Mouse (Mus musculus) kidney, adult 2 months (tissue): Measurements from ENCODE around the gene Gpr137. TPM values are rescaled to one million over a fixed set of nuclear protein-coding genes. Genes with fewer than 3 reads are reported as not detected.
A peak's percentile ranks its signal among the peaks of the same experiment; 100 is the strongest.

ENCODE experiments used
- DNase-seq: peaks from one replicate; pipeline ENCODE4 v3.0.0; 2021
- H3K27ac ChIP-seq: fragments of 200-500 bp; 2 replicates; pipeline ENCODE4 v1.5.1; 2012; ENCODE audit warnings: low read depth, low read length, control low read depth, inconsistent platforms; ENCODE audit not compliant: insufficient read depth
- H3K27me3 ChIP-seq: fragments of 200-500 bp; replicated peaks from 2 replicates; pipeline ENCODE4 v1.6.1; 2012; ENCODE audit warnings: mild to moderate bottlenecking, moderate library complexity, low read length, inconsistent platforms; ENCODE audit not compliant: control insufficient read depth, insufficient read depth
- H3K36me3 ChIP-seq: fragments of 200-500 bp; 2 replicates; pipeline ENCODE4 v1.6.1; 2012; ENCODE audit warnings: mild to moderate bottlenecking, moderate library complexity, low read length, inconsistent platforms; ENCODE audit not compliant: control insufficient read depth, insufficient read depth
- H3K4me1 ChIP-seq: fragments of 200-500 bp; 2 replicates; pipeline ENCODE4 v1.6.1; 2011; ENCODE audit warnings: low read length; ENCODE audit not compliant: control insufficient read depth, insufficient read depth
- H3K4me3 ChIP-seq: fragments of 200-500 bp; 2 replicates; pipeline ENCODE4 v1.5.1; 2011; ENCODE audit warnings: mild to moderate bottlenecking, low read depth, low read length, control low read depth; ENCODE audit not compliant: insufficient read depth
- CTCF ChIP-seq: fragments of 200-500 bp; conservative IDR thresholded peaks from 2 replicates; pipeline ENCODE4 v1.5.1; 2011; ENCODE audit warnings: low read depth, mild to moderate bottlenecking, control low read depth, low read length, moderate library complexity, mixed read lengths; ENCODE audit not compliant: insufficient read depth, insufficient read length
- POLR2A ChIP-seq: fragments of 200-500 bp; IDR thresholded peaks from one replicate; pipeline ENCODE4 v1.6.1; 2011; ENCODE audit warnings: low read depth, low read length, control low read depth
- WGBS: fragments of 180-500 bp; shearing (Covaris S2); methylation state at CpG from one replicate; pipeline ENCODE4 v1.1.7; 2018; 5-methylcytosine and 5-hydroxymethylcytosine counted together
- polyA plus RNA-seq: library from polyadenylated mRNA; depleted of rRNA; stranded (reverse); fragments of >200 nt; gene quantifications from 2 replicates; pipeline ENCODE4 v1.2.3, GENCODE M21; 2012

Gpr137 gene
- polyA plus RNA-seq, 1 experiment: 78.4 TPM

- peak overlapping the region; percentile 94 for H3K4me3 ChIP-seq
- H3K27ac ChIP-seq: peak overlapping the region; percentile 53
- WGBS: 19% methylated on average over 8 of the region's 8 CpGs
These were observed 22.2 kb downstream of the Gpr137 start for GRCm38 (mm10) chr19:6919876-6920740.

GRCm38 (mm10) chr19:6919431-6919830 lies 22.8 kb downstream of the Gpr137 start:
- H3K27ac ChIP-seq: peak overlapping the region; percentile 53
- DNase-seq: no peak
- no peaks in the 10 kb centered on the region for H3K36me3 ChIP-seq
- H3K4me3 ChIP-seq: no peak overlapping the region
- H3K4me1 ChIP-seq: peaks cover 21% of the 10 kb centered on the region; the same call in 1 of the 2 replicates
- H3K27me3 ChIP-seq: no peaks in the 10 kb centered on the region
- TF ChIP-seq POLR2A (no peak), CTCF (no peak)

More at GRCm38 (mm10) chr19:6919876-6920740, 22.2 kb downstream of the Gpr137 start:
- no peaks in the 10 kb centered on the region for H3K27me3 ChIP-seq
- DNase-seq: peak; percentile 90
- TF ChIP-seq CTCF (no peak), POLR2A (peak; percentile 4)
- peaks cover 26% of the 10 kb centered on the region; the same call in 1 of the 2 replicates for H3K4me1 ChIP-seq
- no peaks in the 10 kb centered on the region for H3K36me3 ChIP-seq

- peaks cover 21% of the 10 kb centered on the region; the same call in 1 of the 2 replicates for H3K4me1 ChIP-seq
- no peaks in the 10 kb centered on the region for H3K27me3 ChIP-seq
- no peak overlapping the region for H3K4me3 ChIP-seq
- TF ChIP-seq POLR2A (no peak), CTCF (no peak)
- no peak overlapping the region for H3K27ac ChIP-seq
- 64% methylated on average over 4 of the region's 4 CpGs for WGBS
- H3K36me3 ChIP-seq: no peaks in the 10 kb centered on the region
- peak; percentile 70 for DNase-seq
These were observed 24.0 kb downstream of the Gpr137 start for GRCm38 (mm10) chr19:6918321-6918720.

DNA sequence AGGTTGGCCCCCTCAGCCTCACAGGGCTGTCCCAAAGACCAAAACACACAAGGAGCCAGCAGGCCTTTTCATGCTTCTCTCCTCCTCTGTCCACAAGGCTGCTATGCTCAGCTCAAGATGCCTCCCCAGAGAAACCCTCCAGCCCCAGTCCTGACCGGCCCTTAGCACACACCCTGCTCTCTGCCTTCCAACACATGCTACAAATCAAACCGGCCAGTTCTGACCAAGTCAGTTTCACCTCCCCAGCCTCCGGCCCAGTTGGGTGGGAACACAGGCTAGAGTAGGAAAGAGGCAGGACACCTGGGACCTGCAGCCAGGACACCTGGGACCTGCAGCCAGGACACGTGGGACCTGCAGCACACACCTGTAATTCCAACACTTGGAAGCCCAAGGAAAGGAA lies 25.8 kb downstream of the Gpr137 start:
- H3K27ac ChIP-seq: no peak overlapping the region
- WGBS: 37% methylated on average over 4 of the region's 4 CpGs
- H3K36me3 ChIP-seq: peaks cover 2% of the 10 kb centered on the region; the same call in 1 of the 2 replicates
- TF ChIP-seq POLR2A: no peak
- no peak for TF ChIP-seq CTCF
- peaks cover 15% of the 10 kb centered on the region; the same call in 1 of the 2 replicates for H3K4me1 ChIP-seq
- no peaks in the 10 kb centered on the region for H3K27me3 ChIP-seq
- H3K4me3 ChIP-seq: no peak overlapping the region
- DNase-seq: no peak

DNA sequence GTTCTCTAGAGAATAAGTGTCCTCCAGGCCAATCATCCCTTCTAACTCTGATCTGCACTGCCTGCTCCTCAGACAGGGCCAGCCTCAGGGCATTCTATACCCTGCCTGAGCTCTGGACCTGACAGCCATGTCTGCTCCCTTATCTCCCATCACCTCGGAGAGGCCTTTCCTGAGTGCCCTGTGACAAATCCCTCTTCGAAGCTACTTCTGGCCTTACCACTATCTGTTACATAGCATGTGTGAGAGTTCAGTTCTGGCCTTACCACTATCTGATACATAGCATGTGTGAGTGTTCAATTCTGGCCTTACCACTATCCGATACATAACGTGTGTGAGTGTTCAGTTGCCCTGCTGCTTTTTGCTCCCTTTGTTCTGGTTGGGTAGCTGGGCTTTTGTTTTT lies 27.0 kb downstream of the Gpr137 start:
- TF ChIP-seq CTCF: no peak
- TF ChIP-seq POLR2A: no peak
- 79% methylated on average over 4 of the region's 4 CpGs for WGBS

DNA sequence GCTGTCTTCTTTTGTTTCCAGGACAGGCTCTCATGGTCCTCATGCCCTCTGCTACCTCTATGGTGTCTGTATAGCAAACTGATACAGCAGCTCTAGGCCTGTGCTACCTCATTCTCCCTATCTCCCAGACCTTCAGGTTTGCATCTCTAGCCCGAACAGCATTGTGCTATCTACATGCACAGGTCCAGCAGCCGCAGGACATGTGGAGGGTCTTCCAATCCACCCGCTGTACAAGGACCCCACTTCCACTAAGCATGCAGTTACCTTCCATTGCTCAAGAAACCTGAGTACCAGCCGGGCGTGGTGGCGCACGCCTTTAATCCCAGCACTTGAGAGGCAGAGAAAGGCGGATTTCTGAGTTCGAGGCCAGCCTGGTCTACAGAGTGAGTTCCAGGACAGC lies 27.7 kb downstream of the Gpr137 start:
- no peaks in the 10 kb centered on the region for H3K27me3 ChIP-seq
- TF ChIP-seq POLR2A: no peak
- TF ChIP-seq CTCF: no peak
- H3K4me1 ChIP-seq: peaks cover 14% of the 10 kb centered on the region; the same call in 1 of the 2 replicates
- H3K36me3 ChIP-seq: peaks cover 3% of the 10 kb centered on the region; the same call in 1 of the 2 replicates
- 93% methylated on average over 9 of the region's 9 CpGs for WGBS
- H3K27ac ChIP-seq: no peak overlapping the region
- no peak for DNase-seq
- H3K4me3 ChIP-seq: no peak overlapping the region

More for the DNA sequence above, 27.0 kb downstream of the Gpr137 start:
- peaks cover 15% of the 10 kb centered on the region; the same call in 1 of the 2 replicates for H3K4me1 ChIP-seq
- no peak for DNase-seq
- peaks cover 3% of the 10 kb centered on the region; the same call in 1 of the 2 replicates for H3K36me3 ChIP-seq
- H3K27me3 ChIP-seq: no peaks in the 10 kb centered on the region
- no peak overlapping the region for H3K27ac ChIP-seq
- H3K4me3 ChIP-seq: no peak overlapping the region

DNA sequence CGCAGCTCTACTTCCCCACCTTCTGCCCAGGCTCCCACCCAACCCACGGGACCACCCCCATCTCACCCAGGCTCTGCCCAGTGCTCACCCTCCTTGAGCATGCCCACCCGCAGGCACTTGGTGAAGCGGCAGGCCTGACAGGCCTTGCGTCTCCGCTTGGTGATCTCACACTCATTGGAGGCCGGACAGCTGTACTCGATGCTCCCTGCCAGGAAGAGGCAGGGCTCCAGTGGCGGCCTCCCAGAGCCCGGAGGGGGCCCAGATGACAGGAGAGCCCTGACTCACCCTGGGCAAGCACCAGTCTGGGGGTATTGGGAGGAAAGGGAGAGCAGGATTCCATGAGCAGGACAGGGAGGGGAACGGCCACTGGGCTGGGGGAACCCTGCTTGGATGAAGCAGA lies 28.3 kb downstream of the Gpr137 start:
- H3K36me3 ChIP-seq: peaks cover 3% of the 10 kb centered on the region; the same call in 1 of the 2 replicates
- H3K27me3 ChIP-seq: no peaks in the 10 kb centered on the region
- H3K27ac ChIP-seq: no peak overlapping the region
- no peak overlapping the region for H3K4me3 ChIP-seq
- H3K4me1 ChIP-seq: peaks cover 8% of the 10 kb centered on the region; the same call in 1 of the 2 replicates
- TF ChIP-seq CTCF (no peak), POLR2A (no peak)
- WGBS: 69% methylated on average over 11 of the region's 11 CpGs
- no peak for DNase-seq
